Mouse (Mus musculus): ENCODE measurements around the gene Gm44502.

DNA sequence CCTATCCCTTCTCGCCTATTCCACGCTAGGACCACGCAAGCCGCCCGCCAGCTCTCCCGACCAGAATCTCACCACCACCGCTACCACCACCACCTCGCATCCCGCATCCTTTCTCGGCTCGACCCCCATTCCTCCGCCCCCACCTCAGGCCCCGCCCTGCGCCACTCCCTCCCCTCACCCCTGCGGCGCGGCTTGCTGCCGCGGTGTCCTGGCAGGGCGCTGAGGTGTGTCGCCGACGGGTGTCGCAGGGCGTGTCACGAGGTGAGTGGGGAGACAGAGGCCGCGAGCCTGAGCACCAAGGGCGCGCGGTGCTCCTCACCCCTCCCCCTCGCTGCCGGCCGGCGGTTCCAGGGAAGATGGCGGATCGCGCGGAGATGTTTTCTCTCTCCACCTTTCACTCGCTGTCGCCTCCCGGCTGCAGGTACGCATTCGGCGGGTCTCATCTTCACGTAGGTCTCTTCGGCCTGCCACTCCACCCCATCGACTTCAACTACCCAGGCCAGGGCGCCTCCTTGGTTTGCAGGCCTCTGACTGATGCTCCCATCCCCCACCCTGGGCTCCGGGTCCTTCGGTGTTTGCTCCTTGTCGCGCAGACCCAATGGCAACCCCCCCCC is 24.5 kb upstream of the Gm44502 start, which contains the start of gene Mapk8ip2:
- TF ChIP-seq TCF12 (IDR thresholded peaks at IDR 0.05; ENCODE audit: insufficient read depth, poor library complexity, severe bottlenecking), result no peak
- TF ChIP-seq SRF (IDR thresholded peaks at IDR 0.05; ENCODE audit: control insufficient read depth, insufficient read length, low read depth), result no peak
- TF ChIP-seq POLR2AphosphoS2 (IDR thresholded peaks at IDR 0.05; ENCODE audit: insufficient read length, low read depth), result no peak
- no peak for TF ChIP-seq POLR2A (IDR thresholded peaks at IDR 0.05; ENCODE audit: insufficient read length, low read depth)
- no peak for TF ChIP-seq MAX (IDR thresholded peaks at IDR 0.05; ENCODE audit: low read depth)
- TF ChIP-seq TCF3 (IDR thresholded peaks at IDR 0.05; ENCODE audit: insufficient read length, low read depth), result no peak
- no peak for TF ChIP-seq USF1 (IDR thresholded peaks at IDR 0.05; ENCODE audit: low read depth)
- TF ChIP-seq E2F4 (IDR thresholded peaks at IDR 0.05; ENCODE audit: insufficient read depth), result no peak
